Mouse (Mus musculus) heart, adult 2 months (tissue): ENCODE results near the gene Ror1. TPM values are rescaled to one million over a fixed set of nuclear protein-coding genes. Genes with fewer than 3 reads are reported as not detected.

Source experiments
- DNase-seq, 2 experiments: peaks; one replicate each; pipeline ENCODE4 v3.0.0; 2021
- H3K27ac ChIP-seq: fragments of 200-600 bp; 2 replicates; pipeline ENCODE4 v1.8.1; 2022
- H3K27me3 ChIP-seq: fragments of 200-500 bp; 2 replicates; pipeline ENCODE4 v1.6.1; 2012; ENCODE audit warnings: mild to moderate bottlenecking, low read length, inconsistent platforms, mixed read lengths; ENCODE audit not compliant: control insufficient read depth, insufficient read depth
- H3K36me3 ChIP-seq: fragments of 200-500 bp; 2 replicates; pipeline ENCODE4 v1.6.1; 2012; ENCODE audit warnings: low read length, inconsistent platforms; ENCODE audit not compliant: control insufficient read depth, insufficient read depth
- H3K4me1 ChIP-seq: fragments of 200-500 bp; 2 replicates; pipeline ENCODE4 v1.6.1; 2011; ENCODE audit warnings: low read length; ENCODE audit not compliant: control insufficient read depth, insufficient read depth
- H3K4me3 ChIP-seq: fragments of 200-600 bp; 2 replicates; pipeline ENCODE4 v1.8.1; 2022
- H3K79me2 ChIP-seq: fragments of 200-500 bp; replicated peaks from 2 replicates; pipeline ENCODE4 v1.6.1; 2012; ENCODE audit warnings: mild to moderate bottlenecking, inconsistent platforms, low read length, moderate library complexity, mixed read lengths; ENCODE audit not compliant: control insufficient read depth, insufficient read depth
- H3K9ac ChIP-seq: fragments of 200-500 bp; 2 replicates; pipeline ENCODE4 v1.6.1; 2012; ENCODE audit warnings: low read depth, mild to moderate bottlenecking, control low read depth, inconsistent platforms, low read length, mixed read lengths
- CTCF ChIP-seq: fragments of 200-600 bp; IDR thresholded peaks from 2 replicates; pipeline ENCODE4 v1.8.1; 2022; ENCODE audit warnings: antibody characterized with exemption, mild to moderate bottlenecking, moderate library complexity
- EP300 ChIP-seq: fragments of 200-500 bp; IDR thresholded peaks from 2 replicates; pipeline ENCODE4 v1.6.1; 2011; ENCODE audit warnings: low read depth, low read length, control low read depth; ENCODE audit not compliant: insufficient read depth
- POLR2A ChIP-seq: fragments of 200-500 bp; IDR thresholded peaks from 2 replicates; pipeline ENCODE4 v1.6.1; 2011; ENCODE audit warnings: mild to moderate bottlenecking, low read depth, low read length, control low read depth; ENCODE audit not compliant: insufficient read depth
- WGBS: fragments of 180-500 bp; shearing (Covaris S2); methylation state at CpG from one replicate; pipeline ENCODE4 v1.1.7; 2018; 5-methylcytosine and 5-hydroxymethylcytosine counted together
- intact Hi-C: fragments of 180-260 bp; cut with DNase I; formaldehyde crosslinking; loops from one replicate; pipeline ENCODE4 v1.15.1; 2025
- polyA plus RNA-seq: library from polyadenylated mRNA; depleted of rRNA; stranded (reverse); fragments of >200 nt; gene quantifications from 2 replicates; pipeline ENCODE4 v1.2.3, GENCODE M21; 2012
- total RNA-seq, 2 experiments: library from RNA; stranded (reverse); gene quantifications; 2 replicates each; pipeline ENCODE4 v1.2.3; 2021

The Ror1 gene
- total and polyA plus RNA-seq, 3 experiments = 2.3 to 5.0 (median 3.4) TPM

DNA sequence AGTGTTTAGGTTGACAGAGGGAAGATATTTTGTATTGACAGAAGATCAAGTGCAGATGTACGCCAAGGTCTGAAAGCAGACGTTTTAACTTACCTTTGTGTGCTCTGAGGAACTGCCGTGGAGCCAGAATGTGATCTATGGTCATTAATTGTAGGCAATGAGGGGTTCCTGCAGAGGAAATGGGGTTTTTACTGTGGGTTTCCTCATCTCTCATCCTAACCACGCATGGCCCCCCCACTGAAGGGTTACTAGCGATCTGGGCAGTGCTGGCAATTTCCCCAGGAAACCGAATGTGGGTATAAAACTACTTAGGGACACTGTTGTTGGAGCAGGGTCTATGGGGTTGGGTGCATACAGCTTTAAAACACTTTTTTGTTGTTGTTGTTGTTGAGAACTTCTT is 25.5 kb upstream of the Ror1 start:
- H3K27me3 ChIP-seq = no peaks in the 10 kb centered on the region
- peaks cover 1% of the 10 kb centered on the region; the same call in 1 of the 2 replicates for H3K4me1 ChIP-seq

DNA sequence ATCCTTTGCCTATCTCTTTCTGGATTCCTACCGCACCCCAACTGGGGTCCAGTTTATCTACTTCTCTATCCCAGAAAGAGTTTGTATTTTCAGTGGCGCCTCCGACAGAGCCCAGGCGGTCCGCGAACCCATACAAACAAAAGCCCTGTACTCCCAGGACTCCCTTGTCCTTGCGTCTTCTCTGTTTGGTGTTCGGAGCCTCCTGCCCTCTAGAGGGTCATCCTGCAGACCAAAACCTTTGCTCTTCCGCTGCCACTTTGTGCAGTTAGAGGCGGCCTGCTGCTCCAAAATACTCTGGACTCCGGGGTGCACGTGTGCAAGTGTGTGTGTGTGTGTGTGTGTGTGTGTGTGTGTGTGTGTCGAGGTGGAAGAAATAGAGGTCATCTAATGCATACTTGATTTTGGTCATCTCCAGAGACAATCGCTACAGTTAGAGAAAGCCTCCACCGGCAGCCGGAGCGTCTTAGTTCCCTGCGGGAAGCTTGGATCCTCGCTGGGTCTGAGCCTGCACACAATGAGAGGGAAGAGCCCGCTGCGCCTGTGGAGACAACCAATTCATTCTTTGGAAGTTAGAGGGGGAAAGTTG is 1.1 kb downstream of the Ror1 start:
- H3K36me3 ChIP-seq = no peaks in the 10 kb centered on the region
- peak overlapping the region; percentile 69 for H3K9ac ChIP-seq
- DNase-seq = peak; percentile 33 to 46
- peak overlapping the region; percentile 87 for H3K27ac ChIP-seq
- peak overlapping the region; percentile 81 for H3K4me3 ChIP-seq
- intact Hi-C loops = loop anchor here (5.0 to 10.0 kb wide), 4 partner anchors 46 to 142 kb away; no protein-coding TSS in a partner anchor
- peaks cover 2% of the 10 kb centered on the region; the same call in 1 of the 2 replicates for H3K4me1 ChIP-seq
- no peaks in the 10 kb centered on the region for H3K79me2 ChIP-seq
- 7% methylated on average over 21 of the region's 21 CpGs for WGBS
- TF ChIP-seq POLR2A = no peak
- TF ChIP-seq EP300 = no peak
- TF ChIP-seq CTCF = no peak
- H3K27me3 ChIP-seq = no peaks in the 10 kb centered on the region

More for the DNA sequence above, 25.5 kb upstream of the Ror1 start:
- no peaks in the 10 kb centered on the region for H3K79me2 ChIP-seq
- H3K27ac ChIP-seq = no peak overlapping the region
- no peak for DNase-seq
- intact Hi-C loops = no loop called here
- no peak overlapping the region for H3K4me3 ChIP-seq
- H3K36me3 ChIP-seq = no peaks in the 10 kb centered on the region
- no peak overlapping the region for H3K9ac ChIP-seq
- WGBS = 70% methylated on average over 6 of the region's 6 CpGs
- TF ChIP-seq EP300 = no peak
- no peak for TF ChIP-seq CTCF
- no peak for TF ChIP-seq POLR2A

DNA sequence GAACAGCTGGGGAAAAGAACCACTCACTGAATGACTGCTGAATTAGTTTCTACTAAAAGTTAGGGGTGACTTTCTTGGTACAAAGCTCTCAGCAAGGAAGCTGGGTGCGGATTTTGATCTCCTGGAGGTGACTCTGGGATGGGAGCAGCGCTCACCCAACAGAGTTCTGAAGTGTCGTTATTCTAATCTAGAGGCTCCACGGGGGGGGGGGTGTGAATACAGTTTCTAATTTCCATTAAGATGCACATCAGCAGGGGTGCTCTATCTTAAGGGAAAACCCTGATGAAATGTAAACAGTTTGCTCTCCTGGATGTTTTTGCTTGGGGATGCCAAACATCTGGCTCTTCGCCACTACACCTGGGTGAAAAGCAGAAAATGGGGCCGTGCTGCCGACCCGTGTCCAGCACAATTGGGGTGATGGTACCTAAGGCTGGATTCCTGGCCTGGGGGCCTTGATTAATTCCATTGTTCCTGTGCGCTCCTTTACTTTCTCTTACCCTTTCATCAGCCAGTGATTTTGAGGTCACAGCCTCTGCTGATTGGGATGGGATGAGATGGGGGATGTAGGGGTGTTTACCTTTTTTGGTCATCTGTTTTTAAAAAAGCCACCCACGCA is 1.9 kb downstream of the Ror1 start:
- no peaks in the 10 kb centered on the region for H3K27me3 ChIP-seq
- no peak overlapping the region for H3K9ac ChIP-seq
- no peak for TF ChIP-seq POLR2A
- no peak for TF ChIP-seq CTCF
- TF ChIP-seq EP300 = no peak
- H3K79me2 ChIP-seq = no peaks in the 10 kb centered on the region
- no peaks in the 10 kb centered on the region for H3K36me3 ChIP-seq
- H3K4me1 ChIP-seq = peaks cover 3% of the 10 kb centered on the region
- 58% methylated on average over 10 of the region's 10 CpGs for WGBS
- intact Hi-C loops = loop anchor here (5.0 to 10.0 kb wide), 4 partner anchors 45 to 143 kb away; no protein-coding TSS in a partner anchor
- H3K4me3 ChIP-seq = peak overlapping the region; percentile 81; the same call in 1 of the 2 replicates
- no peak overlapping the region for H3K27ac ChIP-seq
- DNase-seq = no peak

DNA sequence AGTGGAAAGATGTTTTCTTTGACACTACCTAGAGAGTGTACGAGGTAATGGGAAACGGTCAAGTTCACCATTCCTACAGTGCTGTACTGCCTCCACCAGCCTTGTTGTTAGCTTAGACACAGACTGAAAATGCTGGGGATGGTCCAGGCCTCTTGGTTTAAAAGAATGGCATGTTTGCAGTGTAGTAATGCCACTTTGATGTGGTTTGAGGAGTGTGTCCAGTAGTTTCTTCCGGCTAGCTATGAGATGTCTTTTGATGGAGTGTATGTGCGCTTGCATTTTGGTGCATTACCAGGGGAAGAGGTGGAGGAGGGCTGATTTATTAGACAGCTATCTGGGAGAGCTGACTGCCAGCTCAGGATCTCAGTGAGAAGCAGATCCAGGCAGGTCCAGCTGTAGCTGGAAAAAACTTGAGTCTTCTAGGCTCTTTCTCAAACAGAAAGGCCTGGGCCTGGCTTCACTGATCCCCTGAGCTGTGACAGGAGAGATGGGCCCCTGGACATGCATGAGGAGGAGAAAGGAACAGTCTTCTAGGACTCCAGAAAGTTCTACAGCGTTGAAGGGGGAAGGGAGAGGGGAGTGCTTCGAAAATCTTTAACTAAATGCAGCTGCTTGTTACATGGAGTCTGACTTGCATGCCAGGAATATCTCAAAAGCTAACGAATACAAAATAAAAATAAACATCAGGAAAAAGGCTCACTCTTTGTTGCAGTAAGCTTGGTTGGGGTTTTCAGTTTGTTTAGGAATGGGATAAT is 5.7 kb downstream of the Ror1 start:
- WGBS = 58% methylated on average over 7 of the region's 7 CpGs

DNA sequence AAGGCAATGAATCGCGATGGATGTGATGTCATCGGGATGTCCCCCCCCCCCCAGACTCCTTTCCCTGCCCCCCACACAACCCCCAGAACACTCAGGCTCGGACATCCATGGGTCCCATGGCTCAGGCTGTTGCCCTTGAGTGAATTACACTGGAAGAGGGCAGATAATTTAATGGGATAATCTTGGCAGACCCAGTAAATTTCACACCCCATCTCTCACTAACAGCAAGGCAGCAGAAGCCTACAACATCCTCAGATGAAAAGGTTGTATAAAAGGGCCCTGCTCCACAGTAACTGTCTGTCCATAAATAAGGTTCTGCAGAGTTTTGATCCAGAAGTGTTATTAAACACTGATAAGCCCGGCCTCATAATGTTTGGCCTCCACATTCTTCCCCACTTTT is 6.3 kb downstream of the Ror1 start:
- TF ChIP-seq POLR2A = no peak
- TF ChIP-seq EP300 = no peak
- no peak for TF ChIP-seq CTCF
- Histone ChIP-seq H3K27ac (no peak overlapping the region), H3K9ac (no peak overlapping the region), H3K79me2 (no peaks in the 10 kb centered on the region), H3K4me3 (no peak overlapping the region), H3K4me1 (peaks cover 6% of the 10 kb centered on the region), H3K36me3 (no peaks in the 10 kb centered on the region; the same call in 1 of the 2 replicates), H3K27me3 (no peaks in the 10 kb centered on the region)
- intact Hi-C loops = loop anchor here (1.0 kb wide), 1 partner anchor 29 kb away; no protein-coding TSS in a partner anchor
- 54% methylated on average over 5 of the region's 5 CpGs for WGBS
- no peak for DNase-seq

More for the DNA sequence above, 5.7 kb downstream of the Ror1 start:
- no peaks in the 10 kb centered on the region; the same call in 1 of the 2 replicates for H3K36me3 ChIP-seq
- H3K27me3 ChIP-seq = no peaks in the 10 kb centered on the region
- H3K9ac ChIP-seq = no peak overlapping the region
- no peaks in the 10 kb centered on the region for H3K79me2 ChIP-seq
- intact Hi-C loops = loop anchor here (1.0 kb wide), 1 partner anchor 30 kb away; no protein-coding TSS in a partner anchor
- TF ChIP-seq CTCF (no peak), EP300 (no peak), POLR2A (no peak)
- DNase-seq = no peak
- peak overlapping the region; percentile 31 for H3K27ac ChIP-seq
- peaks cover 4% of the 10 kb centered on the region for H3K4me1 ChIP-seq
- H3K4me3 ChIP-seq = no peak overlapping the region
